Mouse (Mus musculus): Measurements from ENCODE around the gene Ppp3ca.

- no peak for TF ChIP-seq CTCF (conservative IDR thresholded peaks at IDR 0.05; ENCODE audit: low read length)
- no peak for TF ChIP-seq POU5F1 (IDR thresholded peaks at IDR 0.05; ENCODE audit: borderline replicate concordance, low read length)
Observed at GRCm38 (mm10) chr3:136738914-136739313, 69.0 kb downstream of the Ppp3ca start.
